Mouse (Mus musculus) right cerebral cortex, postnatal 14 days (tissue): ENCODE measurements around the gene Sult1b1.
"Not testable (repeated sequence)": the region's sequence is repeated elsewhere in the genome, so short reads cannot be mapped to it uniquely, and the experiment has no call there.

Source experiments
- DNase-seq: peaks from one replicate; pipeline ENCODE4 v3.0.0; 2022

The Sult1b1 gene

DNA sequence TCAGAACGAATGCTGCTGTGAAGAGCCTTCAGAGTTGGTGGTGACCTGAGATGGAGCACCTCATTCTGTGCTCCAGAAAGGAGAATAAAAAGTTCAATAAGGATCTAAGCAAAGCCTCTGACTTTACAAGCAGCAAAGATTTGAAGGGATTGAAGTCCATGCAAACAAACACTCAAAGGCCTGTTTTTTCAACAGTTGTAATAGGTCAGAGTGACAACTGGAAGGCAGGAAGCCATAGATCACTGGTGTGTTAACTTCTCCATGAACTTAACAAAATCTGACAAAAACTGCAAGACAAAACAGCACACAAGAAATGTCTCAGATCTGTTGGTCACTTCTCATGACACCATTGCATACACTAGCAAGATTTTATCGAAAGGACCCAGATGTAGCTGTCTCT, at the start of gene Sult1b1:
TSS of gene Sult1b1 (minus strand) at position 85 of the 400 bp plus-strand sequence.
- DNase-seq: no peak

DNA sequence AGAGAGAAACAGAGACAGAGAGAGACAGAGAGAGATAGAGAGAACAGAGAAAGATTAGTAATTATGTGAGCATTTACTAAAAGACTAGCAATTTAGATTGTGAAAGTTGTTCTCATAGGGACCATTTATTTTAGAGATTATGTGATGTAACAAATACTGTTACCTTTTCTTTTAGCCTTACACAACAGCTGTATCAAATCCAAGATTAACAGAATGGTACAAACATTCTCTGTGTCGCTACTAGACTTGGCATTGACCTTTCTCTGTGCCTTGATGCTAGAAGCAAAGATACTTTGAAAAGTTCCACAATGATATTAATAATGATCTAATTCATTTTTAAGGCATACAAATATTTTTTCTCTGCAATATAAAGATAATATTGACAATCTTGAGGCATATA, 42.4 kb upstream of the Sult1b1 start:
- DNase-seq: no peak

- DNase-seq: no peak
These were observed 36.2 kb upstream of the Sult1b1 start for GRCm38 (mm10) chr5:87574174-87574573.

DNA sequence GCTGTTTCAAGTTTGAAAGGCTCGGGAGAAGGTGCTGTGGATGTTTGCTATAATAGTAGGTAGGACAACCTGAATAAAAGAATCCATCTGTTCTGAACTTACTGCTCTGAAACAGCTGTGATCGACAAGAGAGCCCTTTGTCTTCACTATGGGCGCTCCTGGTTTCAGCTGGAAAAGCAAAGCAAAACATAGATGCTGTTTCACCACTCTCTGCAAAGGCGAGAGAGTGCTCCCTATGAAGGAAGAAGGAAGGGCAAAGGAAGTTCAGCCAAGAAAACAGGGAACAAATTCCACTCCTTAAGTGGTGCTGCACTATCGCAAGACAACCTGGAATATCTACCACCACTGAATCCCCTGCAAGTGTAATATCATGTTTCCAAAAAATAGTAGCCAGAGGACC, 35.5 kb upstream of the Sult1b1 start:
- DNase-seq: no peak

- DNase-seq: no peak
These were observed 34.8 kb upstream of the Sult1b1 start for GRCm38 (mm10) chr5:87572781-87573180.

GRCm38 (mm10) chr5:87568845-87569244, 30.9 kb upstream of the Sult1b1 start, which contains the start of gene Sult1d1:
Sult1d1 (minus strand) TSS chr5:87569027.
- DNase-seq: no peak

GRCm38 (mm10) chr5:87567306-87567705, 29.3 kb upstream of the Sult1b1 start:
- no peak for DNase-seq

DNA sequence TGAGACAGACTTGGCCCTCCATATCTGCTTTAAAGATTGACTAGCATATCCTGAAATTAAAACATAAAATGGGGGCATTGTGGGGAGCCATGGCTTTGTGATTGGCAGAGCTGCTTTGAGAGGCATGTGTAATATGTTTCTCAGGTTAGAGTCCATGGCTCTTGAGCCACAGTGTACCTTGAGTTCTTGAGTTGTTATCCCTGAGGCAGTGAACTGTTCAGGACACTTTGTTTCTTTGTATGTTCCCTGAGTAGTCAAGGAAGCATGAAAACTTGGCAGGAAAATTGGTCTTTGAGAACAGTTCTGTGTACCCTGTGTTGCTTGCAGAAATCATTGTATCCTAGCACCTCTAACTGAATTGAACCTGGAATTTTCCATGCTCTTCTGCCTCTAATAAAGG, 25.0 kb upstream of the Sult1b1 start:
- no peak for DNase-seq

DNA sequence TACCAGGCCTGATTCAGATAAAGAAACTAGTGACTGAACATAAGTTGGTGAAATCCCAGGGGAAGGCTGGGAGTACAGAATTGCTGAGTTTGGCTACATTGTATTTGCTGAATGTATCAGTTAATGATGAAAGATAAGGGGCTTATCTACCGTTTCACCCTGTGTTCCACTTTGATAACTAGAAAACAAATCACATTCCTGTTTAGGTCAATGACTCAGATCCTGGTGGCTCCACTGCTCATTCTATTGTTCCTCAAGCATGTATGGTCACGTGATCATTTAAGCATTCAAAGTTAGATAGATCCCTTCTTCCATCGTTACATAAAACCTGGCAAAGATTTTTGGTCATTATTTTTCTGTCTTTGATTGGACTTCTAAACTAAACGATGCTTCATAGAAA, 24.5 kb upstream of the Sult1b1 start:
- DNase-seq: no peak

DNA sequence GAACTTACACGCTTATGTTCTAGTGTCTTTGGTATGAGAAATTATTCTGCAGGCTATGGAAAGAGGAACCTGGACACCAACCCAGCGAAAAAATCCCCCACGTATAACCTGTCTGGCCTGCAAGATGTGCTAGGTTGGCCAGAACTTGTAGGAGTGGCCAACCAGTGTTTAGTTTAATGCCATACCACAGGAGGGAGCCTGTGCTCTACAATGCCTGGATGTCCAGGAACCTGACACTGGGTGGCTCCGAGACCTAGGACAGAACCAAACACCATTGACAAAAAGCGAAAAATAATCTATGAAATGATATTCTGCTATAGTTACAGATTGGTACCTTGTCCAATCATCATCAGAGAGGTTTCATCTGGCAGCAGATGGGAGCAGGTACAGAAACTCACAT, 22.1 kb upstream of the Sult1b1 start:
- DNase-seq: no peak

GRCm38 (mm10) chr5:87550935-87551334, 12.9 kb upstream of the Sult1b1 start:
- no peak for DNase-seq

DNA sequence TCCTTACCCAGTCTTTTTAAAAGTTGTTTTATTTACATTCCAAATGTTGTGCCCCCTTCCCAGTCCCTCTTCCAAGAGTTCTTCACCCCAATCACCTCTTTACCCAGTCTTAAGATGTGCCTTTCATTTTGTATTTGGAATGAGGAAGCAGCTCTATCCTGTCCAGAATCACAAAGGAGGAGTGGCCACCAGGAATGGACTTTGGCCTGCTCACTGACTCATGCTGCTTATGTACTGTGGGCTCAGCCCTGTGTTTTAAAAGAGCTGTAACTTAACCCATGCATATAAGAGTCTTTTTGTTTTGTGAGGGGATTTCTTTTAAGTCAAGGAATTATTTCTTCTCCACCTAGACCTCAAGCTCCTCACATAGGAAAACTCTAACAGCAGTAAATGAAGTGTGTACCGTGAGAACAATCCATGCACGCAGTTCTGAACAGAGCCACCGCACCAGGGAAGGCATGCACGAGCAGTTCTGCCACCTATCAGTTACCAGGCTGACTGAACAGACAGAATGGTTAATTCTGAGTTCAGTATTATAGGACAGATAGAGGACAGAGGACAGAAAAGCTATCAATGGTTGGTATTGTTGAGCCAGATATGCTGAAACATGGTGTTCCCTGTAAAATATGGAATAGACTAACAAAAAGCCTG, 1.9 kb downstream of the Sult1b1 start:
- no peak for DNase-seq

- no peak for DNase-seq
These were observed 5.7 kb downstream of the Sult1b1 start for GRCm38 (mm10) chr5:87532288-87532687.

DNA sequence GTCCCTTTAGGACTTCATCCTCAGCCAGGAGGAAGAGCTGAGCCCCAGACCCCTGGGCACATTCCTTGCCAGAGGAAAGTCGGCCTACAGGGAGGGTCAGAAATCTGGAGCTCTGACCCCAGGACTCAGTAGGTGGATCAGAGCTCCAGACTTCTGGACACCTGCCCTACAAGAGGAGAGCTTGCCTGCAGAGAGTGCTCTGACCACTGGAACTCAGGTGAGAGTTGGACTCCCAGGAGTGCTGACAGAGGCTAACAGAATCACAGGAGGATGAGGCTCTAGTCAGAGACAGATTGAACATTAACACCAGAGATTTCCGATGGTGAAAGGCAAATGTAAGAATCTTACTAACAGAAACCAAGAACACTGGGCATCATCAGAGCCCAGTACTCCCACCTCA, 14.4 kb downstream of the Sult1b1 start:
- not testable (repeated sequence) for DNase-seq

GRCm38 (mm10) chr5:87505776-87506458, 32.1 kb downstream of the Sult1b1 start:
- no peak for DNase-seq

GRCm38 (mm10) chr5:87502687-87503086, 35.3 kb downstream of the Sult1b1 start:
- DNase-seq: no peak

DNA sequence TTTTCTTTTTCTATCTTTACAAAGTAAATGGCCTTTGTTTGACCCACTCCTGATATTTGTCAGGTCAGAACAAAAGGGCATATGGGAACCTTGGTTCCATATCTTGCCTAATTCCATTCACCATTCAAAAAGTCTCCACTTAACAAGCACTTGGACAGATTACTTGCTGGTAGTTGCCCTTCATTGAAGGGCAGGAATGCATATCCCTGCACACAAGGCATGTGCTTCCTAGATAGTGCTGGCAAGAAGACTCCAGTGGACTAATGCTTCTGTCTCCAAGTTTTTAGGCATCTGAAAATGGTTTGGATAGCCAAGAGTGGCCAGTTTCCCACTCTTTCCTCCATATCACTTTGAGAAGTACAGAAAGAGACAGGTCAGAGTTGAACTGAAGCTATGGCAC, 38.7 kb downstream of the Sult1b1 start:
- no peak for DNase-seq

- DNase-seq: no peak
These were observed 39.1 kb downstream of the Sult1b1 start for GRCm38 (mm10) chr5:87498936-87499335.

GRCm38 (mm10) chr5:87490771-87491170, 47.2 kb downstream of the Sult1b1 start, which contains the start of gene Ugt2a1:
Ugt2a1 (minus strand) TSS chr5:87490871.
- no peak for DNase-seq

DNA sequence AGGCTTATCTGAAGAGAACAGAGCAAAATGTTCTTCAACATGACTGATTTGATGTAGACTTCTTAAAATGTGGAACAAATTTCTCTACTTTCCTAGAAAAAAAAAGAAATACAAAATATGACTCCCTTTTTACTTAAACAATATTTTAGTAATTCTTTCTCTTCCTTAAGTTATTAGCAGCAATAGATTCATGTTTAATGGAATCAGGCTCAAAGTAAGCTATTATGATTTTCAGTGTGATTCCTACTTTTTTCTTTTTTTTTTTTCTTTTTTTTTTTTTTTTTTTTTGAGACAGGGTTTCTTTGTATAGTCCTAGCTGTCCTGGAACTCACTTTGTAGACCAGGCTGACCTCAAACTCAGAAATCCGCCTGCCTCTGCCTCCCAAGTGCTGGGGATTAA, 51.3 kb downstream of the Sult1b1 start, which contains the start of gene Gm43638:
TSS of gene Gm43638 (minus strand) at position 101 of the 400 bp plus-strand sequence.
- DNase-seq: not testable (repeated sequence)

- DNase-seq: no peak
These were observed 55.8 kb downstream of the Sult1b1 start, which contains the start of gene Ugt2a2 for GRCm38 (mm10) chr5:87482160-87482559. Ugt2a2 (minus strand) TSS chr5:87482260.
